Mouse (Mus musculus): Measurements from ENCODE around the gene Ggt5. TPM values are rescaled to one million over a fixed set of nuclear protein-coding genes. Genes with fewer than 3 reads are reported as not detected.

Gene Ggt5
- polyA plus RNA-seq, 1 experiment from 2014 or later, result 1.9 TPM

DNA sequence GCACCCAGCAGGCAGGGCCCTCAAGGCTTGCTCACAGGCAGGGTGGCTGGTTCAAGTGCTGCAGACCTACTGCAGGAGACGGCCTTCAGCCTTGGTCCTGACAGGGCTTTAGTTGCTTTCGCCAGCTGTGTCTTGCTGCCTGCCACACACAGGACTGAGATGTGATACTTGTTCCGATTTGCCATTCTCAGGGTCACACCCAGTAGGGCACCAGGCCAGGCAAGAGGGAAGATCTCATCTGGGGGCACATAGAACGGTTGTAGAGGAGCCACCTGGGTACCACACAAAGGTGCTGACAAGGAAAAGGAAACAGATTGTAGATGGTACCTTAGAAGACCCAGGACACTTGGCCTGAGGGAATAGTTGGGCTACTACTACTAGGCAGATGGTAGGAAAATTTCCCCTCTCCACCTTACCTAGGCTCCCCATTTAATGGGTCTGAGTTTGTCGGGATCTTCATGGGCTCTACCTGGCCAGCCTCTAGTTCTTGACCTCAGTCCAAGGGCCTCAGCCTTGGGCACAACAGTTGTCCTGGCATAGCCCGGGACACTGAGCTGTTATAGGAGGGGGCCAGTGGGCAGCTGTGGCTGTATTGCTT lies 75.6 kb downstream of the Ggt5 start:
- peaks cover 52% of the 10 kb centered on the region for H3K4me1 ChIP-seq (replicated peaks)

DNA sequence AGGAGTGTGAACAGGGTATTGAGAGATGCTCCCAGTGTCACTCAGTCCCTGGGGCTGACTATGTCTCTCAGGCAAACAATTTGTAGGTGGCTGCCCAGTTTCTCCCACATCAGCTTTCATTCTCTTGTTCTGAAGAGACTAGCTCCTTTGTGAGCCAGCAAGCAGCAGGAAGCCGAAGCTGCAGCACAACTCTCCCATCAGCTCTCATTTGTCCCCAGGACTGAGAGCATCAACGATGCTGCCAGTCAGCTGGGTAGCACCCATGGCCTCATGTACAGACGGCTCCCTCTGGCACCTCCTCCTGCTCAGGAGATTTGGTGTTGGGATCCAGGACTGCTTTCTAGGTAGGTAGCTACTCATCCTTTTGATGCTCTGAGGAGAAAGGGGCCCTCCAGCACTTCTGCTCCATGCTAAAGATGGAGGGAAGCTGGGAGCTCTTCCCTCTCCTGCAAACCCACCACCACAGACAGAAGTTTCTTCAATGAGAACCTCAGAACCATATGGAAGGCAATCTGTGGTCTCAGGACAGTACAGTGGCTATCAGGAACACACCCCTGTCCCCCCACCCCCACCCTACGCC lies 77.4 kb downstream of the Ggt5 start:
- no peaks in the 10 kb centered on the region for H3K9me3 ChIP-seq
- H3K36me3 ChIP-seq, result peaks cover 47% of the 10 kb centered on the region
- peak overlapping the region; percentile 52 for H3K4me3 ChIP-seq
- H3K9ac ChIP-seq, result peak overlapping the region; percentile 79
- WGBS, result 22% methylated on average over 4 of the region's 4 CpGs
- H3K27ac ChIP-seq, result peak overlapping the region; percentile 78
- H3K27me3 ChIP-seq, result peaks cover 29% of the 10 kb centered on the region
- H3K4me1 ChIP-seq (replicated peaks), result peaks cover 45% of the 10 kb centered on the region
- no peak; the same call in 1 of the 2 replicates for ATAC-seq (ENCODE audit: low FRiP score)
- H3K4me2 ChIP-seq, result peak overlapping the region; percentile 96

More for the DNA sequence above, 75.6 kb downstream of the Ggt5 start:
- no peak overlapping the region for H3K27ac ChIP-seq
- H3K9ac ChIP-seq, result no peak overlapping the region
- peaks cover 42% of the 10 kb centered on the region for H3K36me3 ChIP-seq
- H3K4me3 ChIP-seq, result no peak overlapping the region
- no peak for ATAC-seq (ENCODE audit: low FRiP score)
- H3K4me2 ChIP-seq, result no peak overlapping the region
- H3K9me3 ChIP-seq, result no peaks in the 10 kb centered on the region
- 91% methylated on average over 6 of the region's 6 CpGs for WGBS
- H3K27me3 ChIP-seq, result peaks cover 22% of the 10 kb centered on the region

Other genes with a start within 250 kb of the Ggt5 start
- 0.09 and 0.10 TPM in 2 replicates for gene Upb1, start 188.2 kb upstream of the Ggt5 start, polyA plus RNA-seq (2015; fragmentation: Nextera tagmentation; extraction: Ambion mirVana)
- gene Snrpd3, start 71.8 kb upstream of the Ggt5 start, polyA plus RNA-seq (2015; fragmentation: Nextera tagmentation; extraction: Ambion mirVana), result 148 and 153 TPM in 2 replicates
- gene Gucd1, start 71.4 kb upstream of the Ggt5 start, polyA plus RNA-seq (2015; fragmentation: Nextera tagmentation; extraction: Ambion mirVana), result 22.3 and 22.9 TPM in 2 replicates
- 24.8 and 27.3 TPM in 2 replicates for gene Lrrc75b, start 29.0 kb upstream of the Ggt5 start, polyA plus RNA-seq (2015; fragmentation: Nextera tagmentation; extraction: Ambion mirVana)
- gene Ggt1, start 27.7 kb upstream of the Ggt5 start, polyA plus RNA-seq (2015; fragmentation: Nextera tagmentation; extraction: Ambion mirVana), result 1.2 and 1.8 TPM in 2 replicates
- 3.8 and 4.0 TPM in 2 replicates for gene Susd2, start 54.7 kb downstream of the Ggt5 start, polyA plus RNA-seq (2015; fragmentation: Nextera tagmentation; extraction: Ambion mirVana)
- 39.5 and 45.7 TPM in 2 replicates for gene Cabin1, start 175.0 kb downstream of the Ggt5 start, polyA plus RNA-seq (2015; fragmentation: Nextera tagmentation; extraction: Ambion mirVana)
- gene Ddt, start 184.1 kb downstream of the Ggt5 start, polyA plus RNA-seq (2015; fragmentation: Nextera tagmentation; extraction: Ambion mirVana), result 86.6 and 96.6 TPM in 2 replicates
- not detected in 2 replicates for gene Gm20441, start 191.6 kb downstream of the Ggt5 start, polyA plus RNA-seq (2015; fragmentation: Nextera tagmentation; extraction: Ambion mirVana)
- gene Gstt3, start 192.1 kb downstream of the Ggt5 start, polyA plus RNA-seq (2015; fragmentation: Nextera tagmentation; extraction: Ambion mirVana), result 0.91 and 1.1 TPM in 2 replicates
- 7.2 and 7.7 TPM in 2 replicates for gene Gstt1, start 209.2 kb downstream of the Ggt5 start, polyA plus RNA-seq (2015; fragmentation: Nextera tagmentation; extraction: Ambion mirVana)
- not detected in 2 replicates for gene Gstt4, start 233.2 kb downstream of the Ggt5 start, polyA plus RNA-seq (2015; fragmentation: Nextera tagmentation; extraction: Ambion mirVana)
- gene Gstt2, start 248.1 kb downstream of the Ggt5 start, polyA plus RNA-seq (2015; fragmentation: Nextera tagmentation; extraction: Ambion mirVana), result 6.9 and 7.1 TPM in 2 replicates

All from hindbrain, embryonic 13.5 days (tissue).